Mouse (Mus musculus): ENCODE data around the gene Wdr60.

The Wdr60 gene

DNA sequence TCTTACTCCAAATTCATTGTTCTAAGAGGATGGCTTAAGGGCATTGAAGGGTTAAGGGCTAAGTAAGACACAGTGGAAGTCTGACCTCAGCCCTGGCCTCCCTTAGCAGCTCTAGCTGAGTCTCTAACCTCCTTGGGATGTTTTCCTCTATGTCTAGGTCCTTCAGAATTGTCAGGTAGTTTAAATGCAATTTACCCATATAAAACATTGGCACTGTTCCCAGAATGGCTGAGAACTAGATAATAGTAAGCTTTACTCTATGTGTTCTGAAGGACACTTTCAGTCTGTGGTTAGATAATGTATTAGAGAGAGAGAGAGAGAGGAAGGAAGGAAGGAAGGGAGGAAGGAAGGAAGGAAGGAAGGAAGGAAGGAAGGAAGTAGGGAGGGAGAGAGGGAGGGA is 80.4 kb downstream of the Wdr60 start:
- no peak for DNase-seq (ENCODE audit: low spot score)

DNA sequence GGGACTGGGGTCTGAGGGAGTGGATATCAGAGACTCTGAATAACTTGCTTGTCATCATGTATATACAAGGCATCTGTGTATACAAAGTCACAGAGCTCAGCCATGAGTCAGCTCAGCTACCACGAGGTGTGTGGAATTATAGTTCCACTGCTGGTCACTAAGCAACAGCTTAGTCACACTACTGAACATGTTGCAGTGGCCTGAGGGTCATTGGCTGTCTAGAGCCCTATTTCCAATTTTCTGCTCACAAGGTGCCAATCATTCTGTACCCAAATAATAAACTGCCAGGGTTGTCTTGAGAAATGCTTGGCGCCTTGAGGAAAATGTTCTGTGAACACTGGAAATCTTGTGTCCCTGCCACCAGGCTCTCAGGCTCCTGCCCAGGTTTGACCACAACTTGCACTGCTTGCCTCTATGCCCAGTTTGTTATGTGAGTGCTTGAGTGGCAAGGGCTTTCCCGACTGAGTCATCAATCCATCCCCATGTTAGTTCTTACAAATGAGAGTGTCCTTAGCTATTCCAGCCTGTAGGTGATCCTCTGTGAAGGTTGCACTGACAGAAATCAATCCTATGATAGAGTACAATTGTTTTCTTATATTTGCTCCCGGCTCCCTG is 81.3 kb downstream of the Wdr60 start:
- DNase-seq (ENCODE audit: low spot score) = no peak

DNA sequence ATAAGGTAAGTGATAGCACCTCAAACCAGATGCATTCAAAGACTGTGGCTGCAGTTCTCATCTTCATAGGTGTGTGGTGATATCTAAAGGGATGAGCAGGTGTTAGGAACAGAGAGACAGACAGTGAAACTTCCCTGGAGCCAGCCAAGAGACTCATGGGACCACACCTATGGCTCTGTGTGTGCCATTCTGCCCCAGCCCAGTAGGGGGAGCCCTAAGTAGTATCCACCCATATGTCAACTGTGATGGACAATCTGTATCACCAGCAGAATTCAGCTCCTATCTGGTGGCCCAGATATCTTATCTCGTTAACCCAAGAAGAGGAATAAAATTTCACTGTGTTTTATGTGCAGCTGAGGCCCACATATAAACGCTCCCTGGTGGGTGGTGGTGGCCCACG is 85.9 kb downstream of the Wdr60 start:
- DNase-seq (ENCODE audit: low spot score) = no peak

DNA sequence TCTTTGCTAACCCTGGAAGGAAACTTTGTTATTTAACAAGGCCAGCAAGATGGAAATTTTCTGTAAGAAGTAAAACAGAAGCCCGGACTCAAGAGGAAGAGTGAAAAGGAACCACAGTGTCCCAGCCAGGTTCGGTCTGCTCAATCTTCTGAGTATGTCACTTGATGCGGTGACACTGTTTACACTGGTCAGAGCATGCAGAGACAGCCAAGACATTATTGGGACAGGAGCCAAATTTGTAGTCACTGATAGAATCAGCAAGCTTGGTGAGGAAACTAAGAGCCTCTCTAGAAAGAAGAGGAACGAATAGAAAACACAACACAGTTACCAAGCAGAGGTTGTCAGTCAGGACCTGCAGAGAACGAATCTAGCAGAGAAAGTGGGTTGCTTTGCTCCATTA is 93.2 kb downstream of the Wdr60 start:
- DNase-seq (ENCODE audit: low spot score) = no peak

DNA sequence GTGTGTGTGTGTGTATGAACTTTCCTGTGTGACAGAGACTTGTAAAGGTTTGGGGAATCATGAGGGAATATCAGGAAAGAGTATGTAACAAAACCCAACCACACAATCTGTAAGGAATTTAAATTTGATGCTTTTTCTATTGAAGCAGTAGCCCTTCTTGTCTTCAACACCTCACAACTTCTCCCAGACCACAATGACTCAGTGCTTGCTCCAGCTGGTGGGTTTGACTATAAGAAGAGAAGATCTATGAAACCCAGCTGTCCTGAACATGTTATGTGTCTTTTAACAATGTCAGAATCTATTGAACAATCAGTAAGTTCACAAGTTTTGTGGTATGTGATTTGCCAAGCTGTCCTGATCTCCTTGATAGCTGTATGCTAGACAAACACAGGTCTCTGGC is 97.5 kb downstream of the Wdr60 start:
- DNase-seq (ENCODE audit: low spot score) = no peak

DNA sequence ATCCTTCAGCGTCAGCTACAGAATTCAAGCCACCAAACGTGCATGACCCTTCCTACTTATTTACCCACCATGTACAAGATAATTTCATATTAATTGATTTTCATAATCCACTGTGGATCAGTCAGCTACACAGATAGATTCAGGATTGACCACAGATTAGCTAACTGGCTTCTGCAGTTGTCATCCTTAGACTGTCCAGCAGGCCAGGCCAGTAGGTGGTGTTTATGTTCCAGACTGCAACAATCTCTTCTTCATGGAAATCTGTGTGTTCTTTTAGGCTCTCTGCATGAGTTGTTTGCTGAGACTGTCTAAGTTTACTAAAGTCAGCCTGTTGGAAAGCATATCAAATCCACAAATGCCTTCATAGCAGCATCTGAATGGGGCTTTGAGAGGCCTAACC is 103.1 kb downstream of the Wdr60 start:
- no peak for DNase-seq (ENCODE audit: low spot score)

DNA sequence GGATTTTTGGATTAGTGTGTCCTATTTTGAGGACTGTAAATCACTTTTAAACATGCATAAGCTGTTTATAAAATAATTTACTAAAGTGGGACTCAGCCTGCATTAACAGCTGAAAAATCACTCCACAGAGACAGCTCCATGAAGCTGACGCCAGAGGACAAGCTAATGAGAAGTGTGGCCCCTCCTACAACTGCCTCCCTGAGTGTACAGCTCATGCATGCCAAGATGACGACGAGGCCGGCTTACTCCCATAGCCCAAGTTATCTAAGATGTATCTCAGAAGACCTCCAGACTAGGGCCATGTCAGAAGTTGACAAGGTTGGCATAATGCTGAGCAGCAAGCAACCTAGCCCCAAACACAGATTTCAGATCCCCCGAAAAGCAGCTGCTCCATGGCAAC is 103.6 kb downstream of the Wdr60 start:
- DNase-seq (ENCODE audit: low spot score) = no peak

DNA sequence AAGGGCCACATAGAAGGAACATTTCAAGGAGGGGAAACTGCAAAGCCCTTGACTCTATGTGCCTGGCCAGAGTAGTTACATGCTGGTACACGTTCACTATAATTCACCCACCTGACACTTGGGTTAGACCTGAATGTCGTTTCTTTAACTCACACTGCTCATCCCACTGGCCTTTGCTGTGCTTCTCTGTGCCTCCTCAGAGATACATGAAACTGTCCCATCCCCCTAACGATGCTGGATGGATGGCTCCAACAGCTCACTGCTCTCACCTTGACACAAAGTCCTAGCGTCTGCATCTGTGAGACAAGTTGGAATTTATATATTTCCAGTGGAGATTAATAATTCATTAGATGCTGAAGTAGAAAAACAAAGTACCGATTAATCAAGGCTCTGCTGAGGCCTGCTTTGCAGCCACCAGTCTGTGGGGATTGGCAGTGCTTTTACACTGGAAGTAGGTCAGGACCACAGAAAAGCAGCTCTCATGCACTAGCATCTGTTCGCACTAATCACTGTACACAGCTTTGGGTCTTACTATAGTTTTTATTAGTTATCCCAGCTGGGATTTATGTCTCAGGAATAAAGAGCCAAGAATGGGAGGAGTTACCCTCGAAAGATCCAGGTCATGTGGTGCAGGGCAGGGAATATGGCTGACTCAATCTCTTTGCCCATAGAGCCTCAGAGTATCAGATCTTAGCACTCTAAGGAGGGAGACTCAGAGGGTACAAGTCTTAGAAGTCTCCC is 105.9 kb downstream of the Wdr60 start:
- DNase-seq (ENCODE audit: low spot score) = no peak

All from MN1 (cell line).